Mouse (Mus musculus) spleen, embryonic (tissue): Measurements from ENCODE around the gene Gm614.

ENCODE experiments used
- CTCF ChIA-PET: fragments of 350-600 bp; sonication (Branson Sonifier 250); formaldehyde crosslinking; loops from one replicate; lab custom pipeline; 2022; lab: Charles Lee

Gm614 gene

DNA sequence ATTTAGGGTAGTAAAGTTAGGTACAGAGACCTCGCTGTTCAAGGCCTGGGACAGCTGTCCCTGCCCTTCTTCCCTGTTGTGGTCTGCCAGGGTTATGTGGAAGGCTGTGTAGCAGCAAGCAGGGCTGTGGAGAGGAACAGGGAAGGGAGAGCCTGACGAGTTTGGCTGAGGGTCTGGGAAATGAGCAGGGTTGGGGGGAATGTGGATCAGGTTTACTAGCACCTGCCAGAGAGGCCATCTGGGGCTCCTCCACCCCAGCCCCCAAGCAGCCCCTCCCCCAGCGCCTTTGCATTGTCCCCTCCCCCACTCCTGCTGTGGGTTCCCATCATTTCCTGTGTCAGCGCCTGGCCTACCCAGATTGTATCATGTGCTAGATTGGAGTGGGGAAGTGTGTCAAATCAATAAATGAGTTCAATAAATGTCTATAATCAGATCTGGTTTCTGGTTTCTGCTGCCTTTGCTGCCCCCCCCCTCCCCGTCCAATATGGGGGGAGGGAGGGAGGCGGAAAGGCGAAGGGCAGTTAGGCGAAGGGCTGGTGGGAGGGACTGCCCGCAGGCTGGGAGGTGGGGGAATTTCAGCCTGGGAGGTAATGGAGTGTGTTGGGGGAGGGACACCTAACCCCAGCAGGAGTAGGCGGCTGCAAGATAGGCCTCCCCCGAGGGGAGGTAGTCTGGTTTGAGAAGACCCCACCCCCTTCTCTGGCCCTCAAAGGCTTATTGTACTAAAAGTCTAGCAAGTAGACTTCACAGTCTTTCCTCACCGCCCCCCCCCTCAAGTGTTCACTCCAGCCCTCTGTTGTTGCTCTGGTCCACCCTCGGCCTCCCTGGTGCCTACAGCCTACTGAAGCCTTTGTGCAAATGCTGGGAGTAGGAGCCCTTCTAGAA lies 3.1 kb downstream of the Gm614 start:
- CTCF ChIA-PET: no interaction called here

GRCm38 (mm10) chrX:101256603-101257002 lies 7.2 kb downstream of the Gm614 start:
- CTCF ChIA-PET: no interaction called here

DNA sequence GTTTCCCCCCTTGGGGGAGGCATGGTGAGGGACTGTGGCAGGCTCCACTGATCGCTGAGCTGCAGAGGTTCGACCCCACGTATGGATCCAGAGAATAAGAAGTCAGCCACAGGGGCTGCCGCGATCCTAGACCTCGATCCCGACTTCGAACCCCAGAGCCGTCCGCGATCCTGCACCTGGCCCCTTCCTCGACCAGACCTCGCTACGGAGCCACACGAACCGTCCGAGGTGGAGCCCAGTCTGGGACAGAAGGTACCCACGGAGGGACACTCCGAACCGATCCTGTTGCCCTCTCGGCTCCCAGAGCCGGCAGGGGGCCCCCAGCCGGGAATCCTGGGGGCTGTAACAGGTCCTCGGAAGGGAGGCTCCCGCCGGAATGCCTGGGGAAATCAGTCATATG lies 9.1 kb downstream of the Gm614 start:
- CTCF ChIA-PET: no interaction called here

DNA sequence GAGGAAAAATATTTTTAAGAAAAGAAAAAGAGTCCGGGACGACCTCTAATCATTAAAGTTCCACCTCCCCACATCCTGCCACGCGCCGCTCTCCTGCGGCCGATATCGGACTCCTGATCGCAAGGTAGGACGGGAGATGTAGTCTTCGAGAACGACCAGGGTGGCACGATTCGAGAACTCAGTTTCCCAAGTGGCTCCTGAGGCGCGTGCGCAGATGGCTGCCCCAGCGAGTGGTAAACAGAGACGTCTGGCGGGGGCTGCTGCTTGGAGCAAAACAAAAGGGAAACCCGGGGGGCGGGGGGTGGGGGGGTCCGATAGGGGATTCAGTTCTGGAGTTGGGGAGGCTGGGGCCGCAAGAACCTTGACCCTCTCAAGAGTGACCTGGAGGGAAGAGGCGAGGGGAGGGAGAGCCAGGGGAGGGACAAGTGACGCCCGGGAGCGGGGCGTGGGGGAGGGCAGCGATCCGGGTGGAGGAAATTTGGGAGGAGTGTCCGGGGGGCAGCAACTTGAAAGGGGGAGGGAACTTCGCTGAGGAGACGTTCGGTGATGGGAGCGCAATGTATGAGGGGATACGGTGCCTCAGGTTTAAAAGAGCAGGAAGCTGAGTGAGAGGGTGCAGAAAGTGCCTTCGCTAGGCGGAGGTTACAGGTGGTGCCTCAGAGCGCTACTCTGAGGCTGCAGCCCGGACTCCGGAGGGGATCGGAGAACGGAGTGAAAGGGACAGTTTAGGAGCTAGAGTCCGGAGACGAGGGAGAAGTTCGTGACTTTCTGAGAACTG lies 9.7 kb downstream of the Gm614 start, which contains the start of gene Foxo4:
TSS of gene Foxo4 (plus strand) at position 577 of the 778 bp plus-strand sequence.
- CTCF ChIA-PET: interaction anchor here (1.2 kb wide), 1 partner anchor 122 kb away, joined by 4 read pairs; no protein-coding TSS in a partner anchor

DNA sequence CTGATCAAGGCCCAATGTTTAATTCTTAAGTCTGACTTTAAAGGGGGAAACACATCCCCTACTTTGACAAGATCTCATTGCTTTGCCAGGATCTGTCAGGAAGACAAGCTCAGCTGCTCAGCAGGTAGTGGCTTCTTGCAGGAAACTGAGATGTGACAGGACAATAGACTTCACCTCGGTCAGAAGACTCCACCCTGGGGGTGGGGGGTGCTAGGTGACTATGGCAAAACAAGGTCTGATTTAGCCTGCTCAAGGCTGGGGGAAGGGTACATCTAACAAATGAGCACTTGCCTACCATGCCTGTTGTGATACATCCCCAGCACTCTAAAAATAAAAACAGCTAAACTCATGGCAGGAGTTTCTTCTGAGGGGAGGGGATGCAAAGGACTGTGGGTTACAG lies 18.8 kb downstream of the Gm614 start:
- CTCF ChIA-PET: no interaction called here

DNA sequence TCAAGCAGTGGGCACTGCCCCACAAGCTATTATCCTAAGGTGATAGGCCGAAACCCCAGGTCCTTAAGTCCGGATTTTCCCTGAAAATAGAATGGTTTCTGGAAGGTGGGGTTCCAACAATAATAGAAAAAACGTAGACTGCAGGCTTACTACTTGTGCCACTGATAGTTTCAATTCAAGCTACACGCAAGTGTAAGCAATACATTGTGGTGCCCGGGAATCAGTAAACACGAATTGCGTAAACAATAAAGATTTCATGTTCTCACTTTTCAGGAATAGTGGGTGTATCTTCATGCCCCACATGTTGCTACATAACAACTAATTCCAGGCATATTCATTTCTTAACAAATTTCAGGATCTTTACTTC lies 41.0 kb downstream of the Gm614 start:
- CTCF ChIA-PET: no interaction called here

- CTCF ChIA-PET: no interaction called here
Measured at GRCm38 (mm10) chrX:101221834-101222795, 41.7 kb downstream of the Gm614 start, which contains the start of gene Snx12. Snx12 (minus strand) TSS chrX:101222563.
